Mouse (Mus musculus): ENCODE data around the gene Grb2. TPM values are rescaled to one million over a fixed set of nuclear protein-coding genes. Genes with fewer than 3 reads are reported as not detected.

Gene Grb2
- total RNA-seq, 2 experiments from 2014 or later: 186 to 196 TPM

- DNase-seq (ENCODE audit: extremely low spot score in 1 of 2, low spot score in 2 of 2): no peak
- no peak overlapping the region for H3K4me3 ChIP-seq
- intact Hi-C loops (cut with DNase I): loop anchor here (10.0 kb wide), 1 partner anchor 226 kb away; no protein-coding TSS in a partner anchor
- no peak overlapping the region for H3K27ac ChIP-seq
- no peak for TF ChIP-seq CTCF (IDR thresholded peaks at IDR 0.05)
Observed at GRCm38 (mm10) chr11:115711133-115711532, 2.7 kb upstream of the Grb2 start.

- no peak overlapping the region for H3K27ac ChIP-seq
- no peak for DNase-seq (ENCODE audit: extremely low spot score in 1 of 2, low spot score in 2 of 2)
- intact Hi-C loops (cut with DNase I): loop anchor here (1.0 to 10.0 kb wide), 2 partner anchors 36 to 225 kb away; no protein-coding TSS in a partner anchor
- no peak for TF ChIP-seq CTCF (IDR thresholded peaks at IDR 0.05)
- H3K4me3 ChIP-seq: no peak overlapping the region; the same call in 1 of the 2 replicates
Observed at GRCm38 (mm10) chr11:115709829-115710559, 1.6 kb upstream of the Grb2 start.

GRCm38 (mm10) chr11:115708956-115709828 lies 795 bp upstream of the Grb2 start:
- Histone ChIP-seq H3K27ac (peak overlapping the region; percentile 86), H3K4me3 (peak overlapping the region; percentile 89)
- TF ChIP-seq CTCF (IDR thresholded peaks at IDR 0.05): no peak
- peak; percentile 39 to 47 for DNase-seq (ENCODE audit: extremely low spot score in 1 of 2, low spot score in 2 of 2)
- intact Hi-C loops (cut with DNase I): loop anchor here (1.0 kb wide), 1 partner anchor 35 kb away; no protein-coding TSS in a partner anchor

DNA sequence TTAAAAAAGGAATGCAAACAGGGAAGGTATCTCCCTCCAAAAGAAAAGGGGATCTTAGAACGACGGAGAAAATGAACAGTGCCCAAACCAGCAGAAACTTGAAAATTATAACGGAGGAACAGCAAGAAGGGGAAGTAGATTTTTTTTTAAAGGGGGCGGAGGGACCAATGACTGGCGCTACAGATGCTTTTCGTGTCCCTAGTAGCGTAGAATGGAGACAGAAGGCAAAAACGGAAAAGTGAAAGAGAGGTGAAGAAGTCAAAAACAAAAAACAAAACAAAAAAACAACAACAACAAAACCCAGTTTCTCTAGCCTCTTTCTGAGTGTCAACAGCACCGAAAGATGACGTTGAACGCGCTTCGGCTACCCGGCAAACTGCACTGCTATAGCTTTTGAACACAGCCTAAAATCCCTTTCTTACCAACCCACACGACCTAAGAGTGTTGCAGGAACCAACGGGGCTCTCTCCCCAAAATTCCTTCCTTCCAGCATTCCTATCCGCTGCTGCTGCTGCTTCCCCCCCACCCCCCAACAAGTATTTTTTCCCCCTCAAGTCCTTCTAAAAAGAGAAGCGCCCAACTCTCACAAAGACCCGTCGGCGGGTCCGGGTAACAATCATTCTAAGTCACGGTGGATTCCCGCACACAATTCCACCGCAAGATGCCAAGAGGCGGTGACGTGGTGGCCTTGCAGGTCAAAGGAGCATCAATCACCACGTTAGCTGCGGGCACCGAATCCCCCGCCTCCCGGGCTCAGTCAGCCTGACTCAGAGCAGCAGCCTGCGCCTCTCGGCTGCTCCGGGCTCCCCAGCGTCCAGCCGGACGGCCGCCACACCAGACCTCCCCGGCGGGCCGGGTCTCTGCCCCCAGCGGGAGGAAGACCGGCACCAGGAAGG lies 836 bp downstream of the Grb2 start:
- peak; percentile 32 to 33 for DNase-seq (ENCODE audit: extremely low spot score in 1 of 2, low spot score in 2 of 2)
- Histone ChIP-seq H3K27ac (peak overlapping the region; percentile 81), H3K4me3 (peak overlapping the region; percentile 89)
- no peak for TF ChIP-seq CTCF (IDR thresholded peaks at IDR 0.05)
- intact Hi-C loops (cut with DNase I): no loop called here

- no peak for TF ChIP-seq CTCF (IDR thresholded peaks at IDR 0.05)
- no peak overlapping the region for H3K27ac ChIP-seq
- H3K4me3 ChIP-seq: no peak overlapping the region
- DNase-seq (ENCODE audit: extremely low spot score in 1 of 2, low spot score in 2 of 2): no peak
- intact Hi-C loops (cut with DNase I): no loop called here
Observed at GRCm38 (mm10) chr11:115706584-115706983, 1.8 kb downstream of the Grb2 start.

DNA sequence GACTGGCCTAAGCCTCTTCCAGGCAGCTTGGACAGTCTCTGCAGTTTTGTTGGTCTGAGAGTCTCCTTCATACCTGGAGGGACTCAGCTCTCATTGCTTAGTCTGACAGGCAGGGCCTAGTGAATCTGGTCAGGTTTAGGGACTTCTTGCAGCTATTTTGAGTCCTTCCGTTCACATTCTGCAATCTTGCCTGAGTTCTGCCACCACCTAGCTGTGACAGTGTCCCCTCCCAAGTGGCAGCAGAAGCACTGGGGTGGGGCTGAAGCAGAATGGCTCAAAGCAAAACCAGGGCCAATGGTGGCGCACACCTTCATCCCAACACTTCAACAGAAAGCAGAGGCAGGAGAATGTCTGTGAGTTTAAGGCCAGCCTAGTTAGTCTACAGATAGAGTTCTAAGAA lies 2.8 kb downstream of the Grb2 start:
- DNase-seq (ENCODE audit: extremely low spot score in 1 of 2, low spot score in 2 of 2): no peak
- intact Hi-C loops (cut with DNase I): no loop called here
- TF ChIP-seq CTCF (IDR thresholded peaks at IDR 0.05): no peak
- H3K4me3 ChIP-seq: no peak overlapping the region
- H3K27ac ChIP-seq: no peak overlapping the region

DNA sequence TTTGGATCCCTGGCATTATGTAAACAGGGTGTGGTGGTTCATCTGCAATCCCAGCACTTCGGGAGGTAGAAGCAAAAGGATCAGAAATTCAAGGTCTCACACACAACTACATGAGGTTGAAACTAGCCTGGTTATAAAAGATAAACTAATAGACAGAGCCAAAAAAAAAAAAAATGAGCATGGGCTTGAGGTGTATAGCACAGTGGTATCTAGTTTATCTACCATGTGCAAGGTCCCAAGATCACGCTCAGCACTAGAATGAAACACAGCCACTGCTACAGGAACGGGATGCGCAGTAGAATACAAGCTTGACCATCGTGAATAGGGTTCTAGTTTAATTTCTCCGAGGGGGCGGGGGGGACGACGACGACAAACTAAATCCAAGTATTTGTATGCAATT lies 3.7 kb downstream of the Grb2 start:
- no peak for TF ChIP-seq CTCF (IDR thresholded peaks at IDR 0.05)

DNA sequence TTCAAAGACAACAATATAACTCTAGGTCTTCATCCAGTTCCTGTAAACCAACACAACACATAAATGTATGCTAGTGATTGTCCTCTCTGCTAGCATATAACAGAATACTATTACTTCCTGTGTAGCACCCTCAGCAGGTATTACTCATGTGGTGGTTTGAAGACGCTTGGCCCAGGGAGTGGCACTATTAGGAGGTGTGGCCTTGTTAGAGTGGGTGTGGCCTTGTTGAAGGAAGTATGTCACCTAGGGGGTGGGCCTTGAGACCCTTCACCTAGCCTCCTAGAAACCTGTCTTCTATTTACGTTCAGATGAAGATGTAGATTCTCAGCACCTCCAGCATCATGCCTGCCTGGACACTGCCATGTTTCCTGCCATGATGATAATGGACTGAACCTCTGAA lies 4.9 kb downstream of the Grb2 start:
- intact Hi-C loops (cut with DNase I): no loop called here
- Histone ChIP-seq H3K4me3 (no peak overlapping the region), H3K27ac (no peak overlapping the region)
- no peak for TF ChIP-seq CTCF (IDR thresholded peaks at IDR 0.05)
- no peak for DNase-seq (ENCODE audit: extremely low spot score in 1 of 2, low spot score in 2 of 2)

More for the DNA sequence above, 3.7 kb downstream of the Grb2 start:
- Histone ChIP-seq H3K4me3 (no peak overlapping the region), H3K27ac (no peak overlapping the region)
- DNase-seq (ENCODE audit: extremely low spot score in 1 of 2, low spot score in 2 of 2): no peak
- intact Hi-C loops (cut with DNase I): no loop called here

GRCm38 (mm10) chr11:115698986-115699728 lies 9.2 kb downstream of the Grb2 start:
- peak overlapping the region; percentile 91 for H3K27ac ChIP-seq
- H3K4me3 ChIP-seq: peak overlapping the region; percentile 66
- peak; percentile 87 to 92 for DNase-seq (ENCODE audit: extremely low spot score in 1 of 2, low spot score in 2 of 2)
- TF ChIP-seq CTCF (IDR thresholded peaks at IDR 0.05): peak; percentile 48
- intact Hi-C loops (cut with DNase I): no loop called here

GRCm38 (mm10) chr11:115697722-115698121 lies 10.7 kb downstream of the Grb2 start:
- H3K27ac ChIP-seq: no peak overlapping the region; the same call in 1 of the 2 replicates
- H3K4me3 ChIP-seq: no peak overlapping the region; the same call in 1 of the 2 replicates
- no peak for TF ChIP-seq CTCF (IDR thresholded peaks at IDR 0.05)
- intact Hi-C loops (cut with DNase I): no loop called here
- no peak for DNase-seq (ENCODE audit: extremely low spot score in 1 of 2, low spot score in 2 of 2)

DNA sequence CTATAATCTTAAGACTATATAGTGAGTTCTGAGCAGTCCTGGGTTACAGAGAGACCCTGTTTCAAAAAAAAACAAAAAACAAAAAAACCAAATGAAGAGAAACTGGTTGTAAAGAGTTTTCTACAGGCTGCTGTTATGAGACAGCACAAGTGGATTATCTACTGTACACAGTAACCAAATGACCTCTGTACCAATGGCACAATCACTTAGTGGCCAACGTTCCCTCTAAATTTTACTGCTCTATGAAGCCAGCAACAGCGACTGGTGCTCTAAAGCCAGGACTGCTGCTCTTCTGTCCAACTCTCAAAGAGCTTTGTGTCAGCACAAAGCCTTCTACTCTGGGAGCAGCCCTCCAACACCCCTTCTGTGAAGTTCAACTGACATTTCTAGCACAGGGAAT lies 11.3 kb downstream of the Grb2 start:
- intact Hi-C loops (cut with DNase I): no loop called here
- Histone ChIP-seq H3K4me3 (no peak overlapping the region), H3K27ac (no peak overlapping the region)
- DNase-seq (ENCODE audit: extremely low spot score in 1 of 2, low spot score in 2 of 2): no peak
- no peak for TF ChIP-seq CTCF (IDR thresholded peaks at IDR 0.05)
